Mouse (Mus musculus) thymus, adult 2 months (tissue): Measurements from ENCODE around the gene Gcnt7. TPM values are rescaled to one million over a fixed set of nuclear protein-coding genes. Genes with fewer than 3 reads are reported as not detected.

ENCODE experiments used
- DNase-seq: peaks from one replicate; pipeline ENCODE4 v3.0.0; 2021
- H3K27ac ChIP-seq: fragments of 200-500 bp; 2 replicates; pipeline ENCODE4 v1.5.1; 2012; ENCODE audit warnings: low read length, control low read depth; ENCODE audit not compliant: control insufficient read depth, insufficient read depth
- H3K27me3 ChIP-seq: fragments of 200-500 bp; 2 replicates; pipeline ENCODE4 v1.6.1; 2012; ENCODE audit warnings: mild to moderate bottlenecking, low read length, moderate library complexity, mixed read lengths; ENCODE audit not compliant: control insufficient read depth, insufficient read depth
- H3K36me3 ChIP-seq: fragments of 200-500 bp; 2 replicates; pipeline ENCODE4 v1.6.1; 2012; ENCODE audit warnings: mild to moderate bottlenecking, low read length, moderate library complexity; ENCODE audit not compliant: control insufficient read depth, insufficient read depth
- H3K4me1 ChIP-seq: fragments of 200-500 bp; replicated peaks from 2 replicates; pipeline ENCODE4 v1.6.1; 2012; ENCODE audit warnings: low read length; ENCODE audit not compliant: control insufficient read depth, insufficient read depth
- H3K4me3 ChIP-seq: fragments of 200-500 bp; 2 replicates; pipeline ENCODE4 v1.5.1; 2012; ENCODE audit warnings: mild to moderate bottlenecking, low read length, control low read depth, moderate library complexity; ENCODE audit not compliant: control insufficient read depth, insufficient read depth
- CTCF ChIP-seq: fragments of 200-500 bp; IDR thresholded peaks from 2 replicates; pipeline ENCODE4 v1.5.1; 2012; ENCODE audit warnings: mild to moderate bottlenecking, control low read depth, low read length, moderate library complexity, borderline replicate concordance; ENCODE audit not compliant: control insufficient read depth, poor library complexity, insufficient read depth; ENCODE audit errors: extremely low read depth
- POLR2A ChIP-seq: fragments of 200-500 bp; IDR thresholded peaks from 2 replicates; pipeline ENCODE4 v1.6.1; 2012; ENCODE audit warnings: mild to moderate bottlenecking, low read length, control low read depth, moderate library complexity; ENCODE audit not compliant: control insufficient read depth, poor library complexity, insufficient read depth; ENCODE audit errors: extremely low read depth
- WGBS: fragments of 180-500 bp; shearing (Covaris S2); methylation state at CpG from one replicate; pipeline ENCODE4 v1.1.7; 2018; 5-methylcytosine and 5-hydroxymethylcytosine counted together
- polyA plus RNA-seq: library from polyadenylated mRNA; depleted of rRNA; stranded (reverse); fragments of >200 nt; gene quantifications from 2 replicates; pipeline ENCODE4 v1.2.3, GENCODE M21; 2012

Gene Gcnt7
- polyA plus RNA-seq, 1 experiment: not detected

- Histone ChIP-seq H3K27me3 (no peaks in the 10 kb centered on the region), H3K36me3 (no peaks in the 10 kb centered on the region), H3K4me1 (peaks cover 71% of the 10 kb centered on the region), H3K4me3 (no peak overlapping the region), H3K27ac (peak overlapping the region; percentile 98)
- TF ChIP-seq CTCF (no peak), POLR2A (0 out of 2 replicates have a peak, but pooled peaks have one; percentile 19)
- WGBS: 4% methylated on average over 5 of the region's 5 CpGs
- DNase-seq: peak; percentile 80
These were observed 24.6 kb downstream of the Gcnt7 start for GRCm38 (mm10) chr2:172433746-172434145.

DNA sequence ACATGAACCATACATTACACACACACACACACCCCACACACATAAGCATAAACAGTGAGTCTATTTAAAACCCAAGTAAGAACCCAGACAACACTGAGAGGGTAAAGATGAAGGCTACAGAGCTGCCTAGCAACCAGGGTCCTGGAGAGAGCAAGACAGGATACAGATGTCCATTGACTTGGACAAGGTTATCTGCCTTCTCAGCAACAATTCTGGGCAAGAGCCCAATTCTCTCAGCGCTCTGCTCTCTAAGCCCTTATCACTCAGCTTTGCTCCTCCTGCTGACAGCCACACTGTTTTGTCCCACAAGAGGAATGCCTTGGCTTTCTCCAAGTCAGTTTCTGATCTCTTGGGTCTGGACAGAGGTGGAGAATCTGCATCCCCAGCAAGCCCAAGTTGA lies 27.8 kb downstream of the Gcnt7 start:
- no peak for TF ChIP-seq POLR2A
- no peak for TF ChIP-seq CTCF
- Histone ChIP-seq H3K36me3 (no peaks in the 10 kb centered on the region), H3K27me3 (no peaks in the 10 kb centered on the region), H3K27ac (no peak overlapping the region), H3K4me1 (peaks cover 61% of the 10 kb centered on the region), H3K4me3 (no peak overlapping the region)
- no peak for DNase-seq
- WGBS: 91% methylated on average over 1 of the region's 1 CpGs

DNA sequence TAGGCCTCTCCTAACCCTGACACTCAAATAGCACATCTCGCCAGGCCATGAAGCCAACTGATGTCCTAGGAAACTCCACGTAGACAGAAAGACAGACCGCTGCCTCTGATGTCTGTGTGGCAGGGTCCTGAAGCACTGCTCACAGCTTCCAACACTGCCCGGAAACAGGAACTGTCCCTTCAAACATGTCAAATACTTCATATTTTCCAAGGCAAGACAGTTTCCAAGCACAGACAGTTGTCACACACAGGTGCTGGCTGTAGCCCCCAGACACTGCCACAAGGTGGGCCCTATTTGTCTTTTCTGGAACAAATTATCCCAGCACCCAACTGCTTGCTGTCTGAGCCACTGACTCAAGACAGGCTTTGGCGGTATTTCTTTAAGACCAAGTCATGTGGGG lies 40.2 kb downstream of the Gcnt7 start:
- TF ChIP-seq POLR2A (no peak), CTCF (no peak)
- H3K4me3 ChIP-seq: no peak overlapping the region
- no peaks in the 10 kb centered on the region for H3K36me3 ChIP-seq
- H3K27me3 ChIP-seq: no peaks in the 10 kb centered on the region
- DNase-seq: no peak
- H3K4me1 ChIP-seq: peaks cover 15% of the 10 kb centered on the region
- H3K27ac ChIP-seq: no peak overlapping the region
- WGBS: 94% methylated on average over 5 of the region's 5 CpGs

DNA sequence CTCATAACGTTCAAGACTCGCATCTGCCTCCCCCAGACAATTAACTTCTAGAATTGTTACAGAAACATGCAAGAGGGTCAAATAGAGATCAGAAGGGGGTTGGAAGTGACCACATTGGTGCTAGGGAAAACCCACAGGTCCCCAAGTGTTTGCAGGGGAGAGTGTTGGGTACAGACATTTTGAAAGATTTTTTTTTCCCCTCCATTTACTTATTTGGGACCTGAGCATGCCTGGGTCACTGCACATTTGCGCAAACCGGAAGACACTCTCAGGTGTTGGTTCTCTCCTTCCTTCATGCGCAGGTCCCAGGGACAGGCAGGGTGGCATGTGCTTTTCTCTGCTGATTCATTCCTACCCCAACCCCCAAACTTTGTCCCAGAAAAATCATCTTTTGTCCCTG lies 41.5 kb downstream of the Gcnt7 start:
- no peak overlapping the region for H3K4me3 ChIP-seq
- H3K27me3 ChIP-seq: no peaks in the 10 kb centered on the region
- DNase-seq: no peak
- no peak overlapping the region for H3K27ac ChIP-seq
- TF ChIP-seq POLR2A (no peak), CTCF (no peak)
- WGBS: 95% methylated on average over 5 of the region's 5 CpGs
- H3K4me1 ChIP-seq: peaks cover 22% of the 10 kb centered on the region
- H3K36me3 ChIP-seq: no peaks in the 10 kb centered on the region

- no peak overlapping the region for H3K27ac ChIP-seq
- TF ChIP-seq POLR2A: no peak
- no peak for TF ChIP-seq CTCF
- DNase-seq: no peak
- no peaks in the 10 kb centered on the region for H3K27me3 ChIP-seq
- H3K4me3 ChIP-seq: no peak overlapping the region
- 92% methylated on average over 12 of the region's 12 CpGs for WGBS
- H3K36me3 ChIP-seq: no peaks in the 10 kb centered on the region
- peaks cover 22% of the 10 kb centered on the region for H3K4me1 ChIP-seq
These were observed 42.2 kb downstream of the Gcnt7 start for GRCm38 (mm10) chr2:172416218-172416617.

DNA sequence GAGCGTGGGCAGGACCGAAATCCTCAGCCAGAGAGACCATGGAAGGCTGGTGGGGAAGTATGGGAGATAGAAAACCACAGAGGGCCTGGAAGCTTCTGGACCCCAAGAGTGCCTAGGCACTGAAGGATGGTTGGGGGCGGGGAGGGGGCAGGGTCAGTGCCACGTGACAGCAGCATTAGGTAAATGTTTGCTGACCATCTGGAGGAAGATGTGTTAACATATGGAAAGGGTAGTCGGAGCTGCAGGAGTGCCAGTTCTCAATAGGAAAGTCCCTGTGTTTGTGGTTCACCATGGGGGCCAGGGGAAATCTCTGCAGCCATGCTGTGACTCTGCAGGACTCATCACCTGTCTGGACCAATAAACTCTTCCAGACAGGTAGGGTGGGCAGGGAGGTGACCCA lies 44.5 kb downstream of the Gcnt7 start:
- Histone ChIP-seq H3K4me1 (peaks cover 22% of the 10 kb centered on the region), H3K36me3 (no peaks in the 10 kb centered on the region), H3K27ac (no peak overlapping the region), H3K4me3 (no peak overlapping the region), H3K27me3 (no peaks in the 10 kb centered on the region)
- DNase-seq: no peak
- TF ChIP-seq CTCF (no peak), POLR2A (no peak)
- 85% methylated on average over 5 of the region's 5 CpGs for WGBS

- no peaks in the 10 kb centered on the region for H3K27me3 ChIP-seq
- H3K4me3 ChIP-seq: no peak overlapping the region
- H3K27ac ChIP-seq: no peak overlapping the region
- no peaks in the 10 kb centered on the region for H3K36me3 ChIP-seq
- TF ChIP-seq POLR2A (no peak), CTCF (no peak)
- DNase-seq: no peak
- peaks cover 22% of the 10 kb centered on the region for H3K4me1 ChIP-seq
- 53% methylated on average over 4 of the region's 4 CpGs for WGBS
These were observed 45.1 kb downstream of the Gcnt7 start for GRCm38 (mm10) chr2:172413273-172413672.
